Comparison of ENCODE assay signal across 7 mouse cellular contexts in the genomic region with DNA sequence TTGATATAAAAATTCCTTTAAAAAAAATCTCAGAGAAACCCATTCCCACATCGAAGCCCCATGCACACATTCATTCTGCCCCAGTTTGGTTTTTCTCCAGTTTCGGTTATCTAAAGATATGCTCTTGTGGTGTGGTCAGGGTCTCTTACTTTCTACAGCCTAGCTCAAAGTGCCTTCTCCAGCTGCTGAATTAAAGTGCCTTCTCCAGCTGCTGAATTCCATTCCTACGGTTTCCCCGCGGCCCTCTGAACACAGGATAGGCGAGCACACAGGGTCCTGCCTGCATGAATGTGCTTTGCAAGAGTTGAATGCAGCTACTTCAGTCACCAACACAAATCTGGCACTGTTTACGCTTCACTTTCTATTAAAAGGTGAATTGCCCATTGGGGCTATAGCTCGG. TPM values are rescaled to one million over a fixed set of nuclear protein-coding genes. Genes with fewer than 3 reads are reported as not detected.
A peak's percentile ranks its signal among the peaks of the same experiment; 100 is the strongest.
DNase-seq lines count a peak whose midpoint lies in the region; ATAC-seq and TF ChIP-seq lines count a peak whose summit lies in the region.

No protein-coding gene starts in this region.

- no peak for DNase-seq in lung, adult 2 months
- peak; percentile 20 for DNase-seq in hindbrain, embryonic 11.5 days (ENCODE audit: low spot score)
- DNase-seq in liver, embryonic 14.5 days (ENCODE audit: low read depth in 3 of 3, low spot score in 3 of 3), result no peak
- DNase-seq in stomach, postnatal 0 days (ENCODE audit: low spot score), result peak; percentile 12
- no peak for DNase-seq in gastrocnemius, postnatal 25 days

- 29% methylated on average over 8 of the region's 8 CpGs for WGBS in lung, embryonic 16.5 days
- WGBS in lung, adult 2 months, result 60% methylated on average over 8 of the region's 8 CpGs
- WGBS in hindbrain, embryonic 11.5 days, result 36% methylated on average over 8 of the region's 8 CpGs
- WGBS in liver, embryonic 14.5 days (ENCODE audit: insufficient replicate concordance), result 46% methylated on average over 8 of the region's 8 CpGs
- WGBS in stomach, postnatal 0 days, result 46% methylated on average over 8 of the region's 8 CpGs

- H3K27ac ChIP-seq in lung, embryonic 16.5 days (ENCODE audit: low read length), result 0 out of 2 replicates have a peak overlapping the region, but pooled peaks have one; percentile 96
- H3K27ac ChIP-seq in hindbrain, embryonic 11.5 days (ENCODE audit: low read depth, low read length), result no peak overlapping the region
- H3K27ac ChIP-seq in liver, embryonic 14.5 days, result no peak overlapping the region
- H3K27ac ChIP-seq in stomach, postnatal 0 days (replicated peaks), result no peak overlapping the region

- H3K36me3 ChIP-seq in lung, embryonic 16.5 days (ENCODE audit: control insufficient read depth, insufficient read depth, low read length), result no peaks in the 10 kb centered on the region
- H3K36me3 ChIP-seq in hindbrain, embryonic 11.5 days (ENCODE audit: control insufficient read depth, insufficient read depth, low read length), result no peaks in the 10 kb centered on the region
- no peaks in the 10 kb centered on the region for H3K36me3 ChIP-seq in liver, embryonic 14.5 days (replicated peaks; ENCODE audit: control insufficient read depth, insufficient read depth, low read depth)
- no peaks in the 10 kb centered on the region for H3K36me3 ChIP-seq in stomach, postnatal 0 days (ENCODE audit: control insufficient read depth, insufficient read depth, low read length)

- H3K9ac ChIP-seq in lung, embryonic 16.5 days (ENCODE audit: low read length), result peak overlapping the region; percentile 93; the same call in 1 of the 2 replicates
- H3K9ac ChIP-seq in hindbrain, embryonic 11.5 days (ENCODE audit: low read depth, low read length), result peak overlapping the region; percentile 12; the same call in 1 of the 2 replicates
- H3K9ac ChIP-seq in liver, embryonic 14.5 days (replicated peaks), result no peak overlapping the region
- no peak overlapping the region for H3K9ac ChIP-seq in stomach, postnatal 0 days (ENCODE audit: low read length)

- H3K27me3 ChIP-seq in lung, embryonic 16.5 days (ENCODE audit: control insufficient read depth, insufficient read depth, low read depth, low read length), result no peaks in the 10 kb centered on the region; the same call in 1 of the 2 replicates
- H3K27me3 ChIP-seq in hindbrain, embryonic 11.5 days (ENCODE audit: control insufficient read depth, insufficient read depth, low read length), result peaks cover 11% of the 10 kb centered on the region
- 0 out of 2 replicates have a peak, but pooled peaks cover 3% of the 10 kb centered on the region for H3K27me3 ChIP-seq in liver, embryonic 14.5 days (ENCODE audit: control insufficient read depth, insufficient read depth, low read length)
- H3K27me3 ChIP-seq in stomach, postnatal 0 days (ENCODE audit: control insufficient read depth, insufficient read depth, low read length), result no peaks in the 10 kb centered on the region

- peaks cover 15% of the 10 kb centered on the region for H3K4me1 ChIP-seq in lung, embryonic 16.5 days (replicated peaks; ENCODE audit: control insufficient read depth, insufficient read depth, low read length)
- H3K4me1 ChIP-seq in lung, adult 2 months (ENCODE audit: control insufficient read depth, insufficient read depth, low read length), result peaks cover 6% of the 10 kb centered on the region
- no peaks in the 10 kb centered on the region for H3K4me1 ChIP-seq in hindbrain, embryonic 11.5 days (replicated peaks; ENCODE audit: control insufficient read depth, insufficient read depth, low read length)
- H3K4me1 ChIP-seq in liver, embryonic 14.5 days (replicated peaks; ENCODE audit: control insufficient read depth in 2 of 2, insufficient read depth in 2 of 2, low read length in 1 of 2), result peaks cover 0 to 4% of the 10 kb centered on the region in 2 experiments; a peak in 2 of 4 replicates
- no peaks in the 10 kb centered on the region for H3K4me1 ChIP-seq in stomach, postnatal 0 days (replicated peaks; ENCODE audit: control insufficient read depth, insufficient read depth)

- TF ChIP-seq EP300 in liver, embryonic 14.5 days (IDR thresholded peaks at IDR 0.05; ENCODE audit: low read depth), result no peak
- TF ChIP-seq EP300 in stomach, postnatal 0 days (optimal IDR thresholded peaks at IDR 0.05), result no peak

- ATAC-seq in lung, embryonic 16.5 days (ENCODE audit: low read depth), result no peak
- ATAC-seq in hindbrain, embryonic 11.5 days (ENCODE audit: low FRiP score), result no peak
- no peak for ATAC-seq in liver, embryonic 14.5 days (ENCODE audit: insufficient read depth)
- no peak for ATAC-seq in stomach, postnatal 0 days (ENCODE audit: low FRiP score, low TSS enrichment)
- ATAC-seq in inflammation-experienced regulatory T-cells, adult 6 months, result no peak

- TF ChIP-seq CTCF in lung, adult 2 months (IDR thresholded peaks at IDR 0.05; ENCODE audit: insufficient read depth, low read length), result no peak
- TF ChIP-seq CTCF in liver, embryonic 14.5 days (IDR thresholded peaks at IDR 0.05; ENCODE audit: low read depth), result no peak
- TF ChIP-seq CTCF in stomach, postnatal 0 days (IDR thresholded peaks at IDR 0.05; ENCODE audit: low read depth), result no peak

- H3K9me3 ChIP-seq in lung, embryonic 16.5 days (ENCODE audit: control insufficient read depth, low read length), result no peaks in the 10 kb centered on the region
- no peaks in the 10 kb centered on the region for H3K9me3 ChIP-seq in hindbrain, embryonic 11.5 days (ENCODE audit: control insufficient read depth, low read length)
- no peaks in the 10 kb centered on the region for H3K9me3 ChIP-seq in liver, embryonic 14.5 days (ENCODE audit: control insufficient read depth, low read length)
- H3K9me3 ChIP-seq in stomach, postnatal 0 days (ENCODE audit: control insufficient read depth, low read length), result no peaks in the 10 kb centered on the region

- H3K4me3 ChIP-seq in lung, embryonic 16.5 days (ENCODE audit: low read length), result peak overlapping the region; percentile 94
- H3K4me3 ChIP-seq in lung, adult 2 months (replicated peaks; ENCODE audit: extremely low read depth, low read depth, low read length), result no peak overlapping the region
- H3K4me3 ChIP-seq in hindbrain, embryonic 11.5 days (ENCODE audit: low read depth, low read length), result peak overlapping the region; percentile 76
- H3K4me3 ChIP-seq in liver, embryonic 14.5 days (ENCODE audit: insufficient read depth in 1 of 2, low read depth in 2 of 2, low read length in 2 of 2), result no peak overlapping the region; a peak in 1 of 4 replicates
- H3K4me3 ChIP-seq in stomach, postnatal 0 days (ENCODE audit: low read depth, low read length), result no peak overlapping the region

- TF ChIP-seq POLR2A in lung, adult 2 months (IDR thresholded peaks at IDR 0.05; ENCODE audit: borderline replicate concordance, extremely low read depth, low read depth, low read length), result no peak

- peak overlapping the region; percentile 87 for H3K4me2 ChIP-seq in lung, embryonic 16.5 days (ENCODE audit: low read depth, low read length)
- peak overlapping the region; percentile 100 for H3K4me2 ChIP-seq in hindbrain, embryonic 11.5 days (replicated peaks; ENCODE audit: low read depth, low read length)
- peak overlapping the region; percentile 97 for H3K4me2 ChIP-seq in liver, embryonic 14.5 days (ENCODE audit: low read depth)
- H3K4me2 ChIP-seq in stomach, postnatal 0 days (replicated peaks; ENCODE audit: low read depth), result peak overlapping the region; percentile 81

RNA-seq across cellular contexts. Expression of gene Tgfbr3, which starts 0.6 kb away (rescaled TPM):
- polyA plus RNA-seq in lung, embryonic 16.5 days (2015; fragmentation: Nextera tagmentation; extraction: Ambion mirVana), result 29.1 and 31.5 TPM in 2 replicates
- 44.8 and 47.3 TPM in 2 replicates for polyA plus RNA-seq in lung, adult 2 months (2012; rRNA removed)
- 7.5 and 9.6 TPM in 2 replicates for polyA plus RNA-seq in hindbrain, embryonic 11.5 days (2014; fragmentation: Nextera tagmentation; extraction: Ambion mirVana)
- 3.1 and 4.3 TPM in 2 replicates for polyA plus RNA-seq in liver, embryonic 14.5 days (2012; rRNA removed)
- 7.5 and 7.7 TPM in 2 replicates for polyA plus RNA-seq in liver, embryonic 14.5 days (2014; fragmentation: Nextera tagmentation; extraction: Ambion mirVana)
- 10.6 and 11.9 TPM in 2 replicates for polyA plus RNA-seq in stomach, postnatal 0 days (2015; fragmentation: Nextera tagmentation; extraction: Ambion mirVana)
- 10 to 100 TPM in 2 of 3 experiments, 1 to 10 TPM in 1; 2.1 to 17.2 (median 11.8) TPM for polyA plus RNA-seq in inflammation-experienced regulatory T-cells, adult 6 months (2017; shearing (Covaris generic))
- total RNA-seq in gastrocnemius, postnatal 25 days (2021), result 10 to 100 TPM; 13.6 to 20.1 TPM

RNA-seq across cellular contexts. Expression of gene Brdt, which starts 41.0 kb away (rescaled TPM):
- 1.9 and 2.0 TPM in 2 replicates for polyA plus RNA-seq in lung, embryonic 16.5 days (2015; fragmentation: Nextera tagmentation; extraction: Ambion mirVana)
- 0.71 and 1.1 TPM in 2 replicates for polyA plus RNA-seq in lung, adult 2 months (2012; rRNA removed)
- 1.2 and 2.1 TPM in 2 replicates for polyA plus RNA-seq in hindbrain, embryonic 11.5 days (2014; fragmentation: Nextera tagmentation; extraction: Ambion mirVana)
- 0.09 and 0.16 TPM in 2 replicates for polyA plus RNA-seq in liver, embryonic 14.5 days (2012; rRNA removed)
- polyA plus RNA-seq in liver, embryonic 14.5 days (2014; fragmentation: Nextera tagmentation; extraction: Ambion mirVana), result 0.05 and 0.11 TPM in 2 replicates
- polyA plus RNA-seq in stomach, postnatal 0 days (2015; fragmentation: Nextera tagmentation; extraction: Ambion mirVana), result 1.1 and 1.3 TPM in 2 replicates
- under 1 TPM in 1 of 3 experiments, not detected in 2; 0.62 TPM for polyA plus RNA-seq in inflammation-experienced regulatory T-cells, adult 6 months (2017; shearing (Covaris generic))
- total RNA-seq in gastrocnemius, postnatal 25 days (2021), result 1 to 10 TPM; 2.3 to 2.4 TPM

Comparison
In these comparisons a context has a peak if more than half of its experiments do, and no peak if none do; other contexts are left out.
1. H3K4me3 ChIP-seq: peak in lung, embryonic 16.5 days (single experiment) and hindbrain, embryonic 11.5 days (single experiment); none in lung, adult 2 months (single experiment), liver, embryonic 14.5 days (0 of 2) and stomach, postnatal 0 days (single experiment).
2. H3K9ac ChIP-seq: peak in lung, embryonic 16.5 days (single experiment) and hindbrain, embryonic 11.5 days (single experiment); none in liver, embryonic 14.5 days (single experiment) and stomach, postnatal 0 days (single experiment).
3. DNase-seq: peak in hindbrain, embryonic 11.5 days (single experiment) and stomach, postnatal 0 days (single experiment); none in lung, adult 2 months (single experiment), liver, embryonic 14.5 days (0 of 3) and gastrocnemius, postnatal 25 days (single experiment).
4. Peak in every context shown above with its lines, with median percentiles within 50 percentile points of each other: H3K4me2 ChIP-seq.